Mouse (Mus musculus): ENCODE data around the gene Pcsk1.

GRCm38 (mm10) chr13:75089721-75090410 is at the start of gene Pcsk1:
- TF ChIP-seq HCFC1 (IDR thresholded peaks at IDR 0.05; ENCODE audit: borderline replicate concordance, insufficient read depth, low read length) (no peak), ZNF384 (IDR thresholded peaks at IDR 0.05; ENCODE audit: low read depth, low read length) (no peak), CHD2 (IDR thresholded peaks at IDR 0.05; ENCODE audit: low read depth, low read length) (no peak), MAFK (IDR thresholded peaks at IDR 0.05; ENCODE audit: insufficient read depth, low read depth, low read length) (no peak)
